Mouse (Mus musculus): Measurements from ENCODE around the gene Fndc3a. TPM values are rescaled to one million over a fixed set of nuclear protein-coding genes. Genes with fewer than 3 reads are reported as not detected.

The Fndc3a gene
- polyA plus RNA-seq, 1 experiment from 2014 or later: 57.2 TPM

GRCm38 (mm10) chr14:72490367-72490766, 219.4 kb downstream of the Fndc3a start:
- H3K9ac ChIP-seq (replicated peaks): no peak overlapping the region

More at GRCm38 (mm10) chr14:72490367-72490766, 219.4 kb downstream of the Fndc3a start:
- Histone ChIP-seq H3K36me3 (no peaks in the 10 kb centered on the region), H3K27me3 (replicated peaks) (no peaks in the 10 kb centered on the region), H3K9me3 (replicated peaks) (no peaks in the 10 kb centered on the region), H3K4me1 (no peaks in the 10 kb centered on the region), H3K4me3 (replicated peaks) (no peak overlapping the region), H3K27ac (replicated peaks) (no peak overlapping the region), H3K4me2 (no peak overlapping the region)
- WGBS: 91% methylated on average over 3 of the region's 3 CpGs
- ATAC-seq (ENCODE audit: low FRiP score): no peak

Other genes starting within 250 kb of the Fndc3a start
- gene Gm9195, start 218.2 kb downstream of the Fndc3a start, polyA plus RNA-seq (2015; fragmentation: Nextera tagmentation; extraction: Ambion mirVana): not detected in 2 replicates

All from neural tube, embryonic 15.5 days (tissue).